Mouse (Mus musculus) left cerebral cortex, adult 6 months (tissue): ENCODE measurements around the gene Gm20877. TPM values are rescaled to one million over a fixed set of nuclear protein-coding genes. Genes with fewer than 3 reads are reported as not detected.

Experiments used
- long read RNA-seq, 2 experiments: library from polyadenylated mRNA; unstranded; transcript quantifications; one replicate each; pipeline ENCODE4 v2.0.0; 2019 to 2020
- polyA plus RNA-seq: library from polyadenylated mRNA; unstranded; fragments of <200 nt; fragmentation: Nextera tagmentation; gene quantifications from 2 replicates; pipeline ENCODE4 v1.2.3, GENCODE M21; 2021

Gm20877 gene
- not detected in 2 replicates for polyA plus RNA-seq
- long read RNA-seq, experiment 1: 0 reads
- long read RNA-seq, experiment 2: 0 reads

GRCm38 (mm10) chrY:17093573-17093972 lies at the start of gene Gm20877:
Gene Gm20877 (plus strand): TSS chrY:17093873.

